Mouse (Mus musculus) hindbrain, embryonic 16.5 days (tissue): ENCODE data around the gene Gpr3. TPM values are rescaled to one million over a fixed set of nuclear protein-coding genes. Genes with fewer than 3 reads are reported as not detected.

Experiments
- ATAC-seq: fragments of 200-750 bp; cut with Nextera tagmentation; 2 replicates; pipeline ENCODE4 v1.8.0; 2017; ENCODE audit warnings: moderate TSS enrichment, moderate library complexity
- H3K27ac ChIP-seq: fragments of 300-500 bp; sonication (generic); 2 replicates; pipeline ENCODE4 v1.5.1; 2014; ENCODE audit warnings: low read depth, mild to moderate bottlenecking, control low read depth, low read length, moderate library complexity
- H3K27me3 ChIP-seq: fragments of 300-500 bp; sonication (generic); replicated peaks from 2 replicates; pipeline ENCODE4 v1.6.1; 2014; ENCODE audit warnings: low read length; ENCODE audit not compliant: control insufficient read depth, insufficient read depth
- H3K36me3 ChIP-seq: fragments of 300-500 bp; sonication (generic); 2 replicates; pipeline ENCODE4 v1.6.1; 2014; ENCODE audit warnings: mild to moderate bottlenecking, low read length, moderate library complexity, mixed read lengths; ENCODE audit not compliant: control insufficient read depth, insufficient read depth
- H3K4me1 ChIP-seq: fragments of 300-500 bp; sonication (generic); 2 replicates; pipeline ENCODE4 v1.6.1; 2014; ENCODE audit warnings: low read depth, low read length; ENCODE audit not compliant: control insufficient read depth, insufficient read depth
- H3K4me2 ChIP-seq: fragments of 300-500 bp; sonication (generic); 2 replicates; pipeline ENCODE4 v1.6.1; 2014; ENCODE audit warnings: mild to moderate bottlenecking, low read length, control low read depth, moderate library complexity
- H3K4me3 ChIP-seq: fragments of 300-500 bp; sonication (generic); 2 replicates; pipeline ENCODE4 v1.5.1; 2014; ENCODE audit warnings: mild to moderate bottlenecking, low read length, control low read depth, moderate library complexity
- H3K9ac ChIP-seq: fragments of 300-500 bp; sonication (generic); 2 replicates; pipeline ENCODE4 v1.6.1; 2014; ENCODE audit warnings: low read depth, mild to moderate bottlenecking, control low read depth, low read length, moderate library complexity
- H3K9me3 ChIP-seq: fragments of 300-500 bp; sonication (generic); 2 replicates; pipeline ENCODE4 v1.6.1; 2014; ENCODE audit warnings: mild to moderate bottlenecking, low read length, moderate library complexity; ENCODE audit not compliant: control insufficient read depth
- WGBS: fragments of 180-500 bp; shearing (Covaris S2); extraction: QIAGEN DNeasy Blood & Tissue Kit; methylation state at CpG from one replicate; pipeline ENCODE4 v1.1.7; 2014; 5-methylcytosine and 5-hydroxymethylcytosine counted together
- polyA plus RNA-seq: library from polyadenylated mRNA; unstranded; fragments of >200 nt; fragmentation: Nextera tagmentation; extraction: Ambion mirVana; gene quantifications from 2 replicates; pipeline ENCODE4 v1.2.1, GENCODE M21; 2015

Gpr3 gene
- polyA plus RNA-seq, 1 experiment from 2014 or later, result 2.5 TPM

GRCm38 (mm10) chr4:133220656-133221055, 8.3 kb upstream of the Gpr3 start:
- Histone ChIP-seq H3K27ac (no peak overlapping the region), H3K27me3 (peaks cover 5% of the 10 kb centered on the region), H3K4me2 (peak overlapping the region; percentile 64), H3K4me3 (peak overlapping the region; percentile 40), H3K9ac (peak overlapping the region; percentile 59), H3K36me3 (no peaks in the 10 kb centered on the region), H3K4me1 (peaks cover 3% of the 10 kb centered on the region; the same call in 1 of the 2 replicates), H3K9me3 (no peaks in the 10 kb centered on the region)
- 2% methylated on average over 25 of the region's 25 CpGs for WGBS
- ATAC-seq, result 0 out of 2 replicates have a peak, but pooled peaks have one; percentile 11

- H3K4me3 ChIP-seq, result no peak overlapping the region
- H3K9me3 ChIP-seq, result no peaks in the 10 kb centered on the region
- WGBS, result 95% methylated on average over 3 of the region's 3 CpGs
- no peaks in the 10 kb centered on the region for H3K36me3 ChIP-seq
- H3K4me2 ChIP-seq, result no peak overlapping the region
- peaks cover 3% of the 10 kb centered on the region; the same call in 1 of the 2 replicates for H3K4me1 ChIP-seq
- no peak overlapping the region for H3K9ac ChIP-seq
- H3K27ac ChIP-seq, result no peak overlapping the region
- no peak for ATAC-seq
- H3K27me3 ChIP-seq, result peaks cover 13% of the 10 kb centered on the region
These were observed 6.4 kb upstream of the Gpr3 start for GRCm38 (mm10) chr4:133218745-133219144.

- Histone ChIP-seq H3K4me2 (no peak overlapping the region), H3K27me3 (peaks cover 14% of the 10 kb centered on the region), H3K27ac (no peak overlapping the region), H3K4me3 (no peak overlapping the region), H3K36me3 (no peaks in the 10 kb centered on the region), H3K4me1 (peaks cover 11% of the 10 kb centered on the region), H3K9me3 (no peaks in the 10 kb centered on the region), H3K9ac (no peak overlapping the region; the same call in 1 of the 2 replicates)
- no peak for ATAC-seq
- 0% methylated on average over 5 of the region's 5 CpGs for WGBS
These were observed 5.3 kb upstream of the Gpr3 start for GRCm38 (mm10) chr4:133217641-133218040.

GRCm38 (mm10) chr4:133213661-133214060, 1.3 kb upstream of the Gpr3 start:
- Histone ChIP-seq H3K9me3 (no peaks in the 10 kb centered on the region), H3K4me3 (peak overlapping the region; percentile 80; the same call in 1 of the 2 replicates), H3K27me3 (peaks cover 11% of the 10 kb centered on the region; the same call in 1 of the 2 replicates), H3K4me1 (peaks cover 9% of the 10 kb centered on the region), H3K27ac (no peak overlapping the region), H3K9ac (no peak overlapping the region; the same call in 1 of the 2 replicates), H3K4me2 (peak overlapping the region; percentile 99), H3K36me3 (no peaks in the 10 kb centered on the region)
- WGBS, result 14% methylated on average over 10 of the region's 10 CpGs
- no peak for ATAC-seq

- peak; percentile 1; the same call in 1 of the 2 replicates for ATAC-seq
- under 1% methylated on average over 8 of the region's 9 CpGs for WGBS
- peaks cover 11% of the 10 kb centered on the region; the same call in 1 of the 2 replicates for H3K27me3 ChIP-seq
- no peaks in the 10 kb centered on the region for H3K36me3 ChIP-seq
- no peak overlapping the region for H3K9ac ChIP-seq
- peaks cover 9% of the 10 kb centered on the region for H3K4me1 ChIP-seq
- H3K9me3 ChIP-seq, result no peaks in the 10 kb centered on the region
- no peak overlapping the region for H3K27ac ChIP-seq
- peak overlapping the region; percentile 99 for H3K4me2 ChIP-seq
- H3K4me3 ChIP-seq, result peak overlapping the region; percentile 80
These were observed 893 bp upstream of the Gpr3 start for GRCm38 (mm10) chr4:133213268-133213590.

- Histone ChIP-seq H3K4me1 (peaks cover 9% of the 10 kb centered on the region), H3K27me3 (peaks cover 11% of the 10 kb centered on the region; the same call in 1 of the 2 replicates)
These were observed 379 bp upstream of the Gpr3 start for GRCm38 (mm10) chr4:133212562-133213267.

GRCm38 (mm10) chr4:133210788-133211390, 1.4 kb downstream of the Gpr3 start:
- H3K4me3 ChIP-seq, result no peak overlapping the region
- H3K27ac ChIP-seq, result no peak overlapping the region
- 94% methylated on average over 19 of the region's 19 CpGs for WGBS
- no peak for ATAC-seq
- H3K4me2 ChIP-seq, result no peak overlapping the region
- H3K9me3 ChIP-seq, result no peaks in the 10 kb centered on the region
- H3K27me3 ChIP-seq, result peaks cover 11% of the 10 kb centered on the region; the same call in 1 of the 2 replicates
- H3K9ac ChIP-seq, result no peak overlapping the region
- H3K36me3 ChIP-seq, result no peaks in the 10 kb centered on the region
- H3K4me1 ChIP-seq, result peaks cover 9% of the 10 kb centered on the region

More at GRCm38 (mm10) chr4:133212562-133213267, 379 bp upstream of the Gpr3 start:
- WGBS, result 1% methylated on average over 36 of the region's 44 CpGs
- peak overlapping the region; percentile 99 for H3K4me2 ChIP-seq
- peak; percentile 87 for ATAC-seq
- H3K36me3 ChIP-seq, result no peaks in the 10 kb centered on the region
- H3K27ac ChIP-seq, result no peak overlapping the region
- no peaks in the 10 kb centered on the region for H3K9me3 ChIP-seq
- peak overlapping the region; percentile 79 for H3K9ac ChIP-seq
- H3K4me3 ChIP-seq, result peak overlapping the region; percentile 80

- WGBS, result 89% methylated on average over 24 of the region's 24 CpGs
- H3K9me3 ChIP-seq, result no peaks in the 10 kb centered on the region
- H3K27me3 ChIP-seq, result peaks cover 11% of the 10 kb centered on the region; the same call in 1 of the 2 replicates
- no peak overlapping the region for H3K27ac ChIP-seq
- no peak overlapping the region for H3K4me3 ChIP-seq
- no peaks in the 10 kb centered on the region for H3K36me3 ChIP-seq
- H3K4me2 ChIP-seq, result no peak overlapping the region
- no peak for ATAC-seq
- H3K9ac ChIP-seq, result no peak overlapping the region
- peaks cover 9% of the 10 kb centered on the region for H3K4me1 ChIP-seq
These were observed 2.1 kb downstream of the Gpr3 start for GRCm38 (mm10) chr4:133210023-133210787.

- no peak for ATAC-seq
- Histone ChIP-seq H3K4me2 (no peak overlapping the region), H3K27ac (no peak overlapping the region)
These were observed 3.0 kb downstream of the Gpr3 start for GRCm38 (mm10) chr4:133209366-133209765.

More at GRCm38 (mm10) chr4:133209366-133209765, 3.0 kb downstream of the Gpr3 start:
- H3K9me3 ChIP-seq, result no peaks in the 10 kb centered on the region
- H3K4me1 ChIP-seq, result peaks cover 14% of the 10 kb centered on the region
- H3K4me3 ChIP-seq, result no peak overlapping the region
- no peak overlapping the region for H3K9ac ChIP-seq
- peaks cover 10% of the 10 kb centered on the region; the same call in 1 of the 2 replicates for H3K27me3 ChIP-seq
- H3K36me3 ChIP-seq, result no peaks in the 10 kb centered on the region
- WGBS, result 4% methylated on average over 11 of the region's 11 CpGs
